Mouse (Mus musculus): ENCODE data around the gene Pttg1ip.
A peak's percentile ranks its signal among the peaks of the same experiment; 100 is the strongest.

The Pttg1ip gene

DNA sequence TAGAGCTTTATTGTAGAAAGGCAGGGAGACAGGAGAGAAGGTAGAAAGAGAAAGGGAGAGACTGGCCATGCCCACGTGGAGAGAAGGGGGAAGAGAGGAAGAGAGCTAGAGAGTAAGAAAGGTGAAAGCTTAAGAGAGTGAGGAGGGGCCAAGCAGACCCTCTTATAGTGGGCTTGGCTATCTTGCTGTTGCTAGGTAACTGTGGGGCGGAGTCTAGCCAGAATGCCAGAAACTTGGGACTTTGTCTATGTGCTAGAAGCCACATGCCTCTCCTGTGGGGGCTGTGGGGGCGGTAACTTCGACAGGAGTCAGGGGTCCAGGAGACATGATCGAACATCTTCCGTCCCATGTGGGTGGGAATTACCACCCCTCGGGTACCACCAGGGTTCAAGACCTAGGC is 12.0 kb upstream of the Pttg1ip start:
- ATAC-seq (ENCODE audit: low TSS enrichment): no peak

DNA sequence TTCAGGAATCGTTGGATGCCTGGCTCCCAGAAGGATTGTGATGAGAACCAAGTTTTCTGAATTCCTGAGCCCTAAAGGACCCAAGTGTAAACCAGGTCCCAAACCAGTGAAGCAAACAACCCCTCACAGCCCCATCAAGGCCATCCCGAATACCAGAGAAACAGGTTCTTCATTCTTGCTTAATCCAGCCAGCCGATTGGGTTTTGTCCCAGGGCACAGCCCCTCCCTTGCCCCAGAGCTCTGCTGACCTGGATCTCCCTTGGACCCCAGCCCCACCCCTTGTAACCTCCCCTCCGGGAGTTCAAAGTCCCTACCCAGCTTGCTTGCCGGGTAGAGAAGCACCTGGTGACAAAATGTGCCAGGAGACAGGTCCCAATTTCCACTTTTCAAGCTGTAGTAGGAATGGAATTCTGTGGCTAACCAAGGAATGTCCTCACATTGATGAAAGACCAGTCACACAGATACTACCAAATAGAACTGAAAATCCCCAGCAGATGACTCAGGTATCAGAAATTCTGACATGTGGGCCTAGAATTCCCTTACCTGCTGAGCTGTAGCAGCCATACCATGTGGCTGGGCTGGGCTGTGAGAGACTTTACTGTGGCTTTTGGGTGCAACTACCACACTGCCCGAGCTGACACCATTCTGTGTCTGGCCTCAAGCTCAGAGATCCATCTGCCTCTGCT is 11.4 kb upstream of the Pttg1ip start:
- no peak for ATAC-seq (ENCODE audit: low TSS enrichment)

DNA sequence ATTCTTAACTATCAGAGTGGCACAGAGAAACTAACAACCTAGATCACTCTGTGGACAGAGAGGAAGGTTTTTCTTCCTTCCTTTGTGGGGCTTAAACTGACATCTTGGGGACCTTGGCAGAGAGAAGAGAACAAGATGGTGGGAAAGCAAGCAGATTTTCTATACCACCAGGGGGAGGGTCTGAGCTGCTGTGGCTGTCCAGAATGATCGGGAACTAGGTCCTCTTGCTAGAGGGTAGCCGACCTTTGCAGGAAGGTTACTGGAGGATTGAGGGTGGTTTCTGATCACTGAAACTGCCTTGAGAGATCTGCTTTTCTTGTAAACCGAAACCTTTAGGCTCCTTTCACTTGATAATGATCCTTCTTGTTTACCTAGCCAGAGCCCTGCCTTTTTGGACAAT is 9.3 kb upstream of the Pttg1ip start:
- no peak for ATAC-seq (ENCODE audit: low TSS enrichment)

DNA sequence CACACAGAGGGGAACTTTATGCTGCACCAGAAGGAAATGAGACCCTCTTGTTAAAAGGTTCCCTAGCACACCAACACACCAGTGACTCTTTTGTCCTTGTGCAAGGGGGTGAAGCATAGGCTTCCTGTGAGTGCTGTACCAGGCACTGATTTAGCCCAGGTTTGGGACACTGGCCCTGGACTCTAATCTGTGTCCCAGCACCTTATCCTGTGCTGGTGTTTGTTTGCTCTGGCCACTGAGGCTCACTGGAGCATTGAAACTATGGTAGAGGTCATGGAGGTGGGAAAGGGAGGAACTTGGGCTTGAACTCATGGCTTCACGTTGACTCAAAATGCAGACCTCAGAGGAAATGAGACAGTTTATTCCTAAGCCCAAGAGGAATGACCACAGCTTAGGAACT is 8.4 kb upstream of the Pttg1ip start:
- no peak for ATAC-seq (ENCODE audit: low TSS enrichment)

DNA sequence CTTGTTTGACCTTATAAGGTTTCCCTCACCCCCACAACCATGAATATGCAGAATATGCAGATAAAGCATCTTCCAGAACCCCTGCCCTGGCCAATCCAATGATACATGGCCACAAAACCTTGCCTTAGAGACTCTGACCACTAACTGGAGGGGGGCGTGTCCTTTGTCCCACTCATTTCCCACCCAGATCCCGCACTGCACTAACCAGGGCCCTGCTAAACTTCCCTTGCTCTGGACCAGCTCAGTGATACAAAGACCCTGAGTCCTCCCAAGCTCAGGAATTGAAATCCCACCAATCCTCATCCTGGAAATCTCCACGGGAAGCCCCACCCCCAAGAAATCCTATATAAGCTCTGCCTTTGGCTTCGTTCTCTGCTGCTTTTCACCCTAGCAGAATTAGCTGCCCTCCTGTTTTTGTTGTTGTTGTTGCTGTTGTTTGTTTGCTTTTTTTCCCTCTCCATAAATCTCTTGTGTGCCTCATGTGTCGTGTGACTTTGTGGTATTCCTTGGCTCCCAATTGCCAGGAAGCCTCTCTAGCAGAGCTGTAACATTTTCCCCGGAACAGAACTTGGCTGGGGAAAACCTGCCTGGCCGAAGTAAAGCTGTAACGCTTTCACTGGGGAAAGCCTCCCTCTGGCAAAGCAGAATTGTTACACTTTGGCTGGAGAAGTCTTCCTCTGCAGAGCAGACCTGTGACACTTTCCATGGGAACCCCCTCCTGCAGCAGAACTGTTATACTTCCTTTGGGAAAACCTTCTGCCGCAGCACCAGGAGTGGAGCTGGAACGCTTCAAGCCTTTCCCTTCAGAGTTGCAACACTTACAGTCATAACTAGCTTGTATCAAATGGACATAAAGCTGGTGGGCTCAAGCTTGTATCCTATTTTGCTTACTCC is 1.2 kb upstream of the Pttg1ip start:
- no peak for ATAC-seq (ENCODE audit: low TSS enrichment)

DNA sequence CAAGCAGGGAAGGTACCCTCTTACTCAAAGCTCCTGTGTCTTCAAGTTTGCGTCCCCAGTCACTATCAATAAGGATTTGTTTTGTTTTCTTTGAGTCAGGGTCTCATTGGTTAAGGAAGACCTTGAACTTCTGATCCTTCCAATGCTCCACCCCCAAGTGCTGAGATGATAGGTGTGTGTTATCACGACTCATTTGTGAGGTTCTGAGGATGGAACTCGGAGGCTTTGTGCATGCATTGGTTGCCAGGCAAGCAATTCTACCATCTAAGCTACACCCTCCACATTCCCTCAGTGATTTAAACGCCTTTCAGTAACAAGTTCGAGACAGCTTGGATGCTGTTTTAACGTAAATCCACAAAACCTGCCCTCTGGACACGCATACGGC is 505 bp upstream of the Pttg1ip start:
- peak; percentile 6; the same call in 1 of the 2 replicates for ATAC-seq (ENCODE audit: low TSS enrichment)

DNA sequence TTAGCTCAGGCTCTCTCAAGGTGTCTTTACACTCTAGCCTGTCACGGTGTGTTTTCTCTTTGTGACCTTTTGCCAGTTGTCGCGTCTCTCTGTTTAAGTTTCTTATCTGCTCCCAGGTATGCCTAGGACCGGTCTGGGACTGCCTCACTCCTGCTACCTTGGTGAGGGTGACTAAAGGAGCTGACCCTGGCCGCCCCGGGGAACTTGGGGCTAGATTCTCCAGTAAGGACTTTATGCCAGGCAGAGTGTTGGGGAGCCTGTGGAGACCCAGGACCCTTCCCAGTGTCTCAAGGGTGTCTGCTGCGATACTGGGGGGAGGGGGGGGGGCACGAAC is 732 bp downstream of the Pttg1ip start:
- ATAC-seq (ENCODE audit: low TSS enrichment): no peak

DNA sequence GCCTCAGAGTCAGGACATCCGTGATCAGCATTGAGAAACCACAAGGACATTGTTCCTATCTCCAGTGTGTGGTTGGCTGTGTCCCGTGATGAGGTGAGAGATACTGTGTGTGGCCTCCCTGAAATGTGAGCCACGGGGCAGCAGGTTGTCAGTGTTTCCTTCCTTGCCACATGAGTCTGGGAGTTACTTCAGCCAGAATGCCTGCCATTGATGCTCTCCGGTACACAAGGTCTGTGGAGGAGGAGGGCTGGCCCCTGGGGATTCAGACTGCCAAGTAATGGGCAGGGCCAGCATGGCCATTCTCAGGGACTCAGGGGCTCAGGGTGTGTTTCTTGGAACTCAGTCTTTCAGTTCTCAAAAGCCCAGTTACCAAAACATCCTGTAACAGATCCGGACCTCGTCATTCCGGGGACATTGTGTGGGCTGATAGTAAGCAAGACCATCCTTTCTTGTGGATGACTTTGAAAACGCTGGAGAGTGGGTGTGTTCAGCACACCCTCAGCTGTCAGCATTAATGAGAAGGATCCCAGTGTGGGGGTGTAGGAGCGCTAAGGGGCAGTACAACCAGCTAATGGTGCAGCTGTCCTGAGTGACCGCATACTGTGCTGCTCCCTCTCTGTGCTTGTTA is 2.4 kb downstream of the Pttg1ip start:
- ATAC-seq (ENCODE audit: low TSS enrichment): 0 out of 2 replicates have a peak, but pooled peaks have one; percentile 3

DNA sequence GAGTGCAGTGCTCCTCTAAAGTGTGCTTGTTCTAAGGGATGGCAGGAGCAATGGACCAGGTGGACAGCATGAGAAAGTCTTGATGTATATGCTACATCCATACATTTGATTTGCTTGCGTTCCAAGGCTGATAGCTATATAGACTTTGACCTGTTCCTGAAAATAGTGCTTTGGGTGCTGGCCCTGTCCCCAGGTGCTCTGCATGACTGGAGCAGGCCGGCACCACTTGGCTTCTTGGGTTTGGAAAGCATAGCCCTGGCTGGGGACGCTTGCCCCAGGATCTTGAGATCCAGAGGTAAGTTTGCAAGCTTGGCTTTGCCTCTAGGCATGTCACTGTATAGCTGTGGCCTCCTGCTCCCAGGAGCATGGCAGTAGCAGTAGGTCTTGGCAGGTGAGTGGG is 5.1 kb downstream of the Pttg1ip start:
- ATAC-seq (ENCODE audit: low TSS enrichment): no peak

DNA sequence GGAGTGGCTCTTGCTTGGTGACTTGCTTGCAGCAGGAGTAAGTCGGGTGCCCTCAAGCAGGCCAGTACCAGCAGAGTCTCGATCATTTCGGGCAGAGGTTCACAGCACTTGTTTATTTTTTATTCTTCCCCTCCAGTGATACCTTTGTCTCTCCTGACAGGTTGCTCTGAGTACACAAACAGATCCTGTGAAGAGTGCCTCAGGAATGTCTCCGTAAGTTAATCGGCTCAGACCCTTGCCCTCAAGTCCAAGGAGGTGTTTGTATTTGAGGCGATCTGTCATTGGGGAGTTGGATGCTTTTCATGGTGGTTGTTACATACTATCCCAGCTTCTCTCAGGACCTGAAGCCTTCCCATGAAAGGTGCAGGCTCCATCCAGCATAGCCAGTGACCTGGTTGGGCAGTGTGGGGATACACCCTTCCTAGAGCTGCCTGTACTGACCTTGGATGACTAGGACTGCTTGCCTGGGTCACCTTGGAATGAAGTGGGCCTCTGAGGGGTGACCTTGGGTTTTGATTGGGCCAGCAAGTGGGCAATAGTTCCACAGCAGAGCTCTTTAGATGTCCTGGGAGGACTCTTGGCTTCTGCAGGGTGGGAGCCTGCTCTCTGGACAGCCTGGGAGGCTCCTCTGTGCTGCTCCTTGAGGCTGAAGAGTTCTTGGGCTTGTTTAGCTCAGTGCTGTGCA is 5.7 kb downstream of the Pttg1ip start:
- ATAC-seq (ENCODE audit: low TSS enrichment): no peak

DNA sequence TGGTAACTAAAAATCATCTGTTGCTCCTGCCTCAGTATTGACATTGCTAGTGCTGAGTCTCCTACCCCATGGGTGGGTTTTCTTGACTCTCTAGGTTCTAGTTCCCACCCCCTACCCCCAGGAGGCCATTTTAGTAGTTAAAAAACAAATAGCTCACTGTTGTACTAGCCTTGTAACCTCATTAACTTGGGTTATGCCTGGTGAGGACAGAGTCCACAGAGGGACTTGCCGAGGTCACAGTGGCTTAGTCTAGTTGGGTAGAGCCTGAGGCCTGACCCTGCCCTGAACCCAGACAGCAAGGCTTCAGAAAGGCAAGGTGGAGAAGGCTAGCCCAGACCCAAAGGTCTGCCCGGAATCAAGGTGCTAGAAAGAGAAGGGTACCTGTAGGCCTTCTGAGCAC is 6.5 kb downstream of the Pttg1ip start:
- ATAC-seq (ENCODE audit: low TSS enrichment): no peak

DNA sequence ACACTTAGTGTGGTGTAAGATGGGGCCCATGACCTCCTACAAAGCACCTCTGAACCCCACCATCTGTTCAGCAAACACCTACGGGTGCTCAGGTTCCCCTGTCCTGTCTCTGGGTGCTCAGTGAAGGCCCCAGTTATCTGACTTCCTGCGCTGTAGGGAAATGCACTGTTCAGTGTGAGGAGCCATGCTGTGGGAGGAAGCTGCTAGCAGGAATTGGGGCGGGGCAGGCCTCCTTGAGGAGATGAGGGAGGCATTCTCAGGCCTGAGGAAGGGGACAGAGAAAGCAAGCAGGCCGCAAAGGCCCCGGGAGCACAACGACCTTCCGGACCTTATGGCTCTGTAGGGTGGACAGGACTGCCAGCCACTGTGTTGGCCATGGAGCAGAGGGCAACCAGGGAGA is 7.6 kb downstream of the Pttg1ip start:
- ATAC-seq (ENCODE audit: low TSS enrichment): no peak

DNA sequence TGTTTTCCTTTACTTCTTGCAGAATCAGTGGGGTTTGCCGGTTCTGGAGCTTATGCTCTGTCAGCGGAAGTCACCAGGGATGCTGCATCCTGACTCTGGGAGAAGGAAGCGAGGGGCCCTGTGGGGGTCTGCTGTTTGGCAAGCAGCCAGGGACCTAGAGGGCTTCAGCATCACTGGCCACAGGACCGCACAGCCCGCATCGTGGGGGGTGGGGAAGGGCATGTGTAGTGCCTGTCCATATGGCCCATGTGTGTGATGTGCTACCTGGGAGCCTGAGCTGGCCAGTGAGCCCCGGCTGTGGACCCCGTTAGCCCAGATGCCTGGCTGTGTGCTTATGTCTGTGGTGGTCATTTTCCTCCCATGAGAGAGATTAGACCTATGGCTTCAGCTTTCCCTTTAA is 8.2 kb downstream of the Pttg1ip start:
- no peak for ATAC-seq (ENCODE audit: low TSS enrichment)

DNA sequence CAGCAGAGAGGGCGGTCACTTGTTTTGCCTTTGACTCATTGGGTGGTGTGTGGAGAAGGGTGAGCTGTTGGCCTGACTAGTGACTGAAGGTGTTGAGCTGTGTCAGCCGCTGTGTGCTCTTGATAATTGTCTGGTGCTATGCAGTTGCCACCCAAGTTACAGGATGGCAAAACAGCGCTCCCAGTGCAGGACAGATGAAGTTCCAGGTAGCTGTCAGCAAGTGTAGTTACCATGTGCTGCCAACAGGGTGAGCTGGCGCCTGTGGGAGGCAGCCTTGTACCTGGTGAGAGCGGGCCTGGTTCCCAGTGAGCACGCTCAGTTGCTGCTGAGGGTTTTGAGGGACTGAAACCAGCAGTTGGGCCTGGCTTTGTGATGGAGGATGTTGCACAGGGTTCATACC is 9.3 kb downstream of the Pttg1ip start:
- ATAC-seq (ENCODE audit: low TSS enrichment): peak; percentile 54

DNA sequence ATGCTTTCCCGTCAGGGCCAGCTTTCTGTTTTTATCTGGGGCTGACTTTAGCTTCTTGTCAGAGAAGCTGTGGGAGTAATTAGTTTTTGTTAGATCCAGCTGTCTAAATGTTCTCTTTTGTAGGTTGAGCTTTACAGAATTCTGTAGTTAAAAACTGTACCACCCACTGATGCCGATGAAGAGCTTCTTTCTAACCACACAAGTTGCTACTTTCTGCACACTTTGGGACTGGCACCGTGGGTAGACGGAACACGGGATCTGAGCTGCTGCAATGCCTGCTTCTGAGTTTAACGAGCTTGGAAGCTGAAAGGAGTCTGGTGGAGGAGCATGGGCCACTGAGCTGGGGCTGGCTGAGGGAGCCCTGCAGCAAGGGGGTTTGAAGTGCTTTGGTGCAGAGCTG is 10.0 kb downstream of the Pttg1ip start:
- ATAC-seq (ENCODE audit: low TSS enrichment): peak; percentile 75

DNA sequence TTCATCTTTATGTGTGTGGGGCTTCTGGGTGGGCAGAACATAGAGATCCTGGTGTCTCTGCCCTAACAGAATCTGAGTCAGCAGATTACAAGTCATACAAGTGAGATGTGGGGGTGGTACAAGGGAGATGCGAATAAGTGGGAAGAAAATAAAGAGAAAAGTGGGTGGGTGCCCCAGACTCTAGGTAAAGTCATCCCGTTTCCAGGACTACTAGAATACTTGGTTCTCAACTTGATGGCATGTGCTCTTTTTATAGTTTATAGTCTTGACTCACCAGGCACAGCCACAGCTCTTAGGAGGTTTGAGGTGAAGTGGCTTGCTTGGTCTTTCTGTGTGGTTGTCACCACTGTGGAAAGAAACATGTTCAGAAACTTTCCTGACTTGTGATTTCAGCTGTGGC is 14.5 kb downstream of the Pttg1ip start:
- ATAC-seq (ENCODE audit: low TSS enrichment): peak; percentile 32; the same call in 1 of the 2 replicates

DNA sequence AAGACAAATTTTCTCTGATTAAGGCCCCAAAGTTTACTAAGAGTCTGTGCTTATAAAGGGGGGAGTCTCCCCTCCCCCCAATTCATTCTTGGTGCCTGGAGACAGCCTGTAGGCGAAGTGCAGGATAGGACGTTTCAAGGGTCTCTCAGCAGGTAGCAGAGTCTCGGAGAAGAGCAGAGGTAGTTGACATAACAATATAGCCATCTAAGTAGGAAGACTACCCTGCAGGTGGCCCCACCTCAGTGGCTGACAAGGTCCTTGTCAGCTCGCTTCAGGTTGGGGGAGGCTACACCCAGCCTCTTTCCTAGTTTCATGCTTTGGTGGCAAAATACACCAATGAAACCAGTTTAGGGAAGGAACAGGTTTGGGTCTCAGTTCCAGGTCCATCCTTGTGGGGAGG is 21.5 kb downstream of the Pttg1ip start:
- no peak for ATAC-seq (ENCODE audit: low TSS enrichment)

DNA sequence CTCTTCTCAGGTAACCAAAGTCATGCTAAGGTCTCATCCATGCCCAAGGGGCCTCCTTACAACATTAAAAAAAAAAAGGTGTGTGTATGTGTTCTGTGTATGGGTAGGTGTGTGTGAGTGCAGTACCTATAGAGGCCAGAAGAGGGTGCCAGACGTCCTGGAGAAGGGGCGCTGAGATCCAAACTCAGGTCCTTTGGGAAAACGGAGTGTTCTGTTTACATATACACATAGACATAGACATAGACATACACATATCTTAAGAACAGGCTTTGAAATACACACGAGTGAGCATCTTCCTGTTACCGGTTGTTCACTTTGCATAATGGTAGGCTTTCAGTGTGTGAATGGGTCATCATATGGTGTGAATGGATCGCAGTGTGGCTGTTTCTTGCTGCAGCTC is 22.6 kb downstream of the Pttg1ip start:
- ATAC-seq (ENCODE audit: low TSS enrichment): no peak

DNA sequence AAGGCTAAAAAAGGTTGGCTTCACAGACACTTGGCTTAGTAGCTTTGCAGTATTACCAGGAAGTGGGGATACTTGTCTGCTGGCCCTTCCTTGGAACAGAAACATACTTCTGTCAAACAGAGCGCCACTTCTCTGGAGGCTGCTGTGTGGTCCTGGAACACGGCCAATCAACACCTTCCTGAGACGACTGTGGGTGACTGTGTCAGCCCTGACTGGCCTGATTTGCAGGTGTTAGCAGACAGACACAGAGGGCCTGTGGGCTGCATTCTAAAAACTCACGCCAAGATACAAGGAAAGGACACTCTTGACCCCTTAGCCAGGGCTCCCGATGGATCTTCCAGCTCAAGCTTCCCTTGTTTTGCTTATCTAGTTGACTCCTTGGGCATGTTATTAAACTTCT is 23.4 kb downstream of the Pttg1ip start:
- no peak for ATAC-seq (ENCODE audit: low TSS enrichment)

DNA sequence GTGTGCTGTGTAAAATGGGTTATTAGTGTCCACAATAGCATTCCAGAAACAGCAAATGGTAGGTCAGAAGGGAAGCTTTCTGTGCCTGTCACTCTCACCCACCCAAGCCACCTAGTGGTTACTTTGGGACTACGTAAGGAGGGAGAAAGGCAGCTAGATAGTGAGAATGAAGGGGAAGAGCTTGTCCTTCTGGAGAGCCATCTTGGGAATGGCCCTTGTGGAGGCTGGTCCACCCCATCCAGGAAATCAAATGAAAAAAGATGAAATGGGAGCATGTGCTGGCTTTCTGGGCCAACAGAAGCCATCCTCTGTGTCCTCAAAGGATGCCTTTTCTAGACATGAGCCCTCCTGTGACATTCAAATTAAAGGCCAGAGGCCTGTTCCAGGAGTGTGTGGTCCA is 23.8 kb downstream of the Pttg1ip start:
- peak; percentile 18 for ATAC-seq (ENCODE audit: low TSS enrichment)

DNA sequence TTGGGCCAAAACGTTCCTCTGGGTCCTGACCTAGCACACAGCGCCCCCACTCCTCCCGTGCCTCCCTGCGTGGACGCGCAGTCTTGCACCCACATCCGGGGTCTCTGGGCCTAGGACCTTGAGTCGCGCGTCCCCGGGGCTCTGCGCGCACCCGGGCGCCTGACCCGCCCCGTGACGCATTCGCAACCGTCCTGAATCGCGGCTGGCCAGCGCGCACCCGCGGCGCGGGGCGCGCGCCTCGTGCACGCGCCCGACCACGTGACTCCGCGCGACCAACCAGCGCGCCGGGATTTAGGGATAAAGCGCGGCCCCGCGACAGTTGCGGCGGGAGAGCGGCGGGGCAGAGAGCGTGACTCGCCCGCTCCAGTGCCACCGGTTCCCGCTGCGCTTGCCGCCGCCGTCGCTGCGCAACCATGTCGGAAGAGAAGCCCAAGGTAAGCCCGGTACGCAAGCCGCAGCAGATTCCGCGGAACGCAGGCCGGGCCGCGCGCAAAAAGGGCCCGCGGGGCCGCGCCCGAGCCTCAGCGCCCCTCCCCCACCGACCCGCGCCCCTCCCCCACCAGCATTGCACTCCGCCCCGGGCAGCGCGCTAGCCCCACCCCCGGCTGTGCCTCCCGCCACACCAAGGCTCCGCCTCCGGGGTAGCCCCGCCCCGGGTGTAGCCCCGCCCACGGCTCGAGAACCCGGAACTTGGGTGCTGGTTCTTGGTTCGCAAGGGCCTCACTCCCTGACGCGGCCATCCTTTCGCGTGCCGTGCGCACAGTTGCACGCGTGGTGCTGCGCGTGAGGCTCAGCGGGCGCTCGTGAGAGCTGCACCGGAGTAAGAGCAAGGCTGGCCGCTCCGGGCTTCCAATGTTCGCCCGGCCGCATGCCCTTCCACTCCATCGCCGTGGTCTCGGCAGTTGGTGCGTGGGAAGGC is 24.6 kb downstream of the Pttg1ip start, which contains the start of the genes Sumo3 and Gm49325:
TSS of gene Sumo3 (plus strand) at position 190 of the 919 bp plus-strand sequence.
TSS of gene Gm49325 (plus strand) at position 290 of the 919 bp plus-strand sequence.
- ATAC-seq (ENCODE audit: low TSS enrichment): peak; percentile 58
